Mouse (Mus musculus) liver, embryonic 15.5 days (tissue): ENCODE measurements around the gene Dus1l. TPM values are rescaled to one million over a fixed set of nuclear protein-coding genes. Genes with fewer than 3 reads are reported as not detected.
"Not testable (repeated sequence)": the region's sequence is repeated elsewhere in the genome, so short reads cannot be mapped to it uniquely, and the experiment has no call there.

Experiments used
- ATAC-seq: fragments of 200-750 bp; cut with Nextera tagmentation; 2 replicates; pipeline ENCODE4 v1.8.0; 2017; ENCODE audit warnings: moderate number of reproducible peaks, mild to moderate bottlenecking, moderate library complexity; ENCODE audit not compliant: insufficient read depth
- H3K27ac ChIP-seq: fragments of 300-500 bp; sonication (generic); replicated peaks from 2 replicates; pipeline ENCODE4 v1.5.1; 2015; ENCODE audit warnings: mild to moderate bottlenecking, inconsistent platforms
- H3K27me3 ChIP-seq: fragments of 300-500 bp; sonication (generic); 2 replicates; pipeline ENCODE4 v1.6.1; 2015; ENCODE audit warnings: mild to moderate bottlenecking, inconsistent platforms
- H3K36me3 ChIP-seq: fragments of 300-500 bp; sonication (generic); replicated peaks from 2 replicates; pipeline ENCODE4 v1.6.1; 2015; ENCODE audit warnings: moderate library complexity, mild to moderate bottlenecking, inconsistent platforms
- H3K4me1 ChIP-seq: fragments of 300-500 bp; sonication (generic); replicated peaks from 2 replicates; pipeline ENCODE4 v1.6.1; 2015; ENCODE audit warnings: inconsistent platforms
- H3K4me2 ChIP-seq: fragments of 300-500 bp; sonication (generic); 2 replicates; pipeline ENCODE4 v1.6.1; 2015; ENCODE audit warnings: moderate library complexity, mild to moderate bottlenecking, inconsistent platforms
- H3K4me3 ChIP-seq: fragments of 300-500 bp; sonication (generic); replicated peaks from 2 replicates; pipeline ENCODE4 v1.5.1; 2015; ENCODE audit warnings: mild to moderate bottlenecking, inconsistent platforms
- H3K9ac ChIP-seq: fragments of 300-500 bp; sonication (generic); 2 replicates; pipeline ENCODE4 v1.6.1; 2015; ENCODE audit warnings: moderate library complexity, mild to moderate bottlenecking, inconsistent platforms
- H3K9me3 ChIP-seq: fragments of 300-500 bp; sonication (generic); replicated peaks from 2 replicates; pipeline ENCODE4 v1.6.1; 2016; ENCODE audit warnings: inconsistent platforms
- WGBS: fragments of 180-500 bp; shearing (Covaris S2); methylation state at CpG from one replicate; pipeline ENCODE4 v1.1.7; 2015; ENCODE audit warnings: mixed read lengths; ENCODE audit not compliant: insufficient replicate concordance; 5-methylcytosine and 5-hydroxymethylcytosine counted together
- polyA plus RNA-seq: library from polyadenylated mRNA; unstranded; fragments of >200 nt; fragmentation: Nextera tagmentation; extraction: Ambion mirVana; gene quantifications from 2 replicates; pipeline ENCODE4 v1.2.1, GENCODE M21; 2015

Gene Dus1l
- polyA plus RNA-seq = 58.3 and 61.3 TPM in 2 replicates

DNA sequence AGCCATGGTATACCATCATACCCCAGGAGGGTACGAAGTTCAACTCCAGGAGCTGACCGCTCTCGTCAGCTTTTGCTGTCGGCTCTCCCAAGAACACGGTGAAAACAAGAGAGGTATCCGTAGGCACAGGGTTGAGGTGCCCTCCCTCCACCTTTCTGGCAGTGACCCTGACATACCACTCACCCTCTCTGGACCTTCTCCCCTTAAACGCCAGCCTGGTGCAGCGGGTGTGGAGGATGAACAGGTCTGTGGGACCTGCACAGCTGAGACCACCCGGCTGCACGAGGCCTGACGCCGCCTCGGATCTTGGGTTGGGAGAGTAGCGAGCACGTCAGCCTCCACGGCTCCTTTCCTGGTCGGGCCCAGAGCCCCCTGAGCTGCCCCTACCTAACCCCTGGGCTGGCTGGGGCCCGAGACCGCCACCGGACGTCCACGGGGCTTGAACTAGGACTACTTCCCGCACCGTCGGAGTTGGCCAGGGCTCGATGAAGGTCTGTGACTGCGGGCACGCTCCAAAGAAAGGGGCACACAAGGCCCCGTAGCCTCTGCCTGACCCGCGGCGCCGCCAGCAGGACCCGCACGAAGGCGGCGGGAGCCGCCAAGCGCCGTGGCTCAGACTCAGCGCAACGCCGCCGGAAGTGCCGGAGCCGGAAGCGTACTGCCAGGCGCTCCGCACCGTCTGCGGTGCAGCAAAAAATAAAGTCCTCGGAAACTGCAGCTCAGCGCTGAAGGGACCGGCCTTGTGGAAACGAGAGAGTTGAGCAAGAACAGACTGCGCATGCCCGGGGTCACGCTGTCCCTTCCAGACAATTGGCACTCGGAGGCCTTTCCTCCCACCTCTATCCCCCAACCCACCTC lies at the start of gene Dus1l:
Gene Dus1l, minus strand, starts transcription at position 648 of the 858 bp plus-strand sequence.
- Histone ChIP-seq H3K36me3 (peaks cover 38% of the 10 kb centered on the region), H3K4me2 (peak within 1 kb of the TSS; percentile 88), H3K9ac (peak within 1 kb of the TSS; percentile 91), H3K4me3 (peak within 1 kb of the TSS; percentile 83), H3K9me3 (no peaks in the 10 kb centered on the region), H3K4me1 (peaks cover 39% of the 10 kb centered on the region), H3K27me3 (no peaks in the 10 kb centered on the region), H3K27ac (peak within 1 kb of the TSS; percentile 64)
- WGBS = 1% methylated on average over 59 of the region's 59 CpGs
- peak; percentile 84 for ATAC-seq

DNA sequence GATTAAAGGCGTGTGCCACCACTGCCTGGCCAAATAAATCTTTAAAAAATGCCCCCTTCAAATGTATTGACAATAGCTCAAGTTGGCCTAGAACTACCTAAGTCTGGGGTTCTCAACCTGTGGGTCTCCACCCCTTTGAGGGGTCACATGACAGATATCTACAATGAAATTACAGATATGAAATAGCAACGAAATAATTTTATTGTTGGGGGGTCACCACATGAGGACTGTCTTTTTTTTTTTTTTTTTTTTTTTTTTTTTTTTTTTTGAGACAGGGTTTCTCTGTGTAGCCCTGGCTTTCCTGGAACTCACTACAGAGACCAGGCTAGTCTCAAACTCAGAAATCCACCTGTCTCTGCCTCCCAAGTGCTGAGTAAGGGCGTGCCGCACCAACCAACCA lies 48.1 kb upstream of the Dus1l start:
- Histone ChIP-seq H3K27ac (no peak overlapping the region), H3K9me3 (no peaks in the 10 kb centered on the region), H3K4me2 (no peak overlapping the region), H3K9ac (no peak overlapping the region), H3K36me3 (no peaks in the 10 kb centered on the region), H3K27me3 (no peaks in the 10 kb centered on the region), H3K4me1 (peaks cover 12% of the 10 kb centered on the region), H3K4me3 (no peak overlapping the region)
- 81% methylated on average over 4 of the region's 4 CpGs for WGBS
- ATAC-seq = no peak

DNA sequence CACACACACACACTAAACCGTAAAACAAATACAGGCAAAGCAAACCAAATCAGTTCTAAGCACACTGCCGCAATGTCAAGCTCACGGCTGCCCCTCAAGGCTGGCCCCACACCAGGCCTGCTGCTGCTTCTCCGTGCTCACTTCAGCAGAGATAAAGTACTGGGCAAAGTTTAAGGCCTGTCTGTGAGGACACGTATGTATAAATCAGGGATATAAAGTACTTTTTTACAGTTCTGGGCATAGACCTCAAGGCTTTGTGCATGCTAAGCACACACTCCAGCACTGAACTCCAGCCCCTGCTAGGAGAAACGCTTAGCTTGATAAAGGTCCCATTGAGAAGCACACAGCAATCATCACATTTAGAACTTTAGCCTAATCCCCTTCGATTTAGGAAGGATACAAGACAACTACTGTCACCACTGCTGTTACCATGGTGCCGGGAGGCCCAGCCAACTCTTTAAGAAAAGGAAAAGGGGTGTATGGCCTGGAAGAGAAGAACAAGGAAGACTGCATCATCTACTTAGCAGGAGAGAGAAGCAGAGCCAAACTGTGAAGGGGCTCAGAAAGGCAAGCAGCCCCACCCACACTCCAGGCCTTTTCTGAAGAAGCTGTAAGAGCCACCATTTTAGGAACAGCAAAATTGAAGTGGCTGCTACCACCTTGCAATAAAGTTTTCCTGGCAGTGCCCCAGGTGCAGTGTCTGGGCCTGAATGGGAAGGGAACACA lies 37.5 kb upstream of the Dus1l start:
- Histone ChIP-seq H3K36me3 (no peaks in the 10 kb centered on the region), H3K4me3 (no peak overlapping the region), H3K9me3 (no peaks in the 10 kb centered on the region), H3K9ac (no peak overlapping the region), H3K27ac (no peak overlapping the region; the same call in 1 of the 2 replicates), H3K4me1 (peaks cover 35% of the 10 kb centered on the region), H3K27me3 (no peaks in the 10 kb centered on the region), H3K4me2 (no peak overlapping the region)
- peak; percentile 38; the same call in 1 of the 2 replicates for ATAC-seq
- 48% methylated on average over 8 of the region's 8 CpGs for WGBS

DNA sequence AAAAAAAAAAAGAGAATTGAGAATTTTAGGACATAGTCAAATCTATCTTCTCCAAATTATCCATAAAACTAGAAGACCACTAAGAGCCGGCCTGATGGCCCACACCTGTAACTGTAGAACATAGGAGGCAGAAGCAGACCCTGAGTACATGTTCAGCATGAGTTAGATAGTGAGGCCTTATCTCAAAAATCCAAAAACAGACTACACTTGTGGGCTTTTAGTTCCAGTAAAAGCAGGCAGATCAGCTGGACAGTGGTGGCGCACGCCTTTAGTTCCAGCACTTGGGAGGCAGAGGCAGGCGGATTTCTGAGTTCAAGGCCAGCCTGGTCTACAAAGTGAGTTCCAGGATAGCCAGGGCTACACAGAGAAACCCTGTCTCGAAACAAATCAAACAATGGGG lies 36.8 kb upstream of the Dus1l start:
- H3K27ac ChIP-seq, H3K4me2 ChIP-seq, H3K36me3 ChIP-seq, H3K4me3 ChIP-seq, H3K27me3 ChIP-seq, H3K9me3 ChIP-seq, H3K9ac ChIP-seq: not testable (repeated sequence)
- WGBS = 43% methylated on average over 5 of the region's 5 CpGs
- 0 out of 2 replicates have a peak, but pooled peaks have one; percentile 22 for ATAC-seq
- peaks cover 35% of the 10 kb centered on the region for H3K4me1 ChIP-seq

DNA sequence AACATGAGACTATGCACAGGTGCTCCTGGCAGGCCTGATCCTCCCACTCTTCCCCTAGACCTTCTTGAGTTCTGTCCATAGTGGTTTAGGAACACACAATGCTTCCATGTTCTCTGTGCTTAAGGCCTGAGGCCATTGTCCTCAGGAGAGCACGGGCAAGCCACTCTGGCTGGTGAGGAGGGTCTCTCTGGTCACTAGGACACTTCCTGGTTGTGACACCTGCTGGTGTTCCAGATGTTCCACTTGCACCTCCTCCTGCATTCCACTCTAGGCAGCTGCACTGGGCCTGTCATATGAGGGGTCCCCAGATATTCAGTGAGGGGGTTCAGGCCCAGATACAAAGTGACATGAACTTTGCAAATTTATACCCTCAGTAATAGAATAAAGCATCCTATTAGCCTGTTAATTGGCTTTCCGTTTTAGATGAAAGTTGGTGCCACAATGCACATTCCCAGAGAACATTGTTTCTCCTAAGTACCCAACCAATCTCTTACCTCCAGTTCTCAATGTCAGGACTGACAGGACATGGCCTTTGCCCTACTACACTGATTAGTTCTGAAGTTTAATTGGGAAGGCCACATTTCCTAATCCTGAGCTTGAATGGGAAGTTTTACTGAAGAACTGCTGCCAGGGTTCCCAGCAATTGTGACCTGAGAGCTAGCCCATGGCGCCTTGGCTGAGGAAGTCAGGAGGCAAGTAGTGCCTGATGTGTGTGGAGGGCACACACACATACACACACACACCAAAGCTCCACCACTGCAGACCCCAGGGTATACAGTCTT lies 35.6 kb upstream of the Dus1l start:
- 70% methylated on average over 3 of the region's 3 CpGs for WGBS
- ATAC-seq = no peak
- no peak overlapping the region for H3K4me2 ChIP-seq
- peaks cover 35% of the 10 kb centered on the region for H3K4me1 ChIP-seq
- H3K4me3 ChIP-seq = no peak overlapping the region
- no peaks in the 10 kb centered on the region for H3K9me3 ChIP-seq
- H3K9ac ChIP-seq = no peak overlapping the region
- no peak overlapping the region for H3K27ac ChIP-seq
- H3K36me3 ChIP-seq = no peaks in the 10 kb centered on the region
- no peaks in the 10 kb centered on the region for H3K27me3 ChIP-seq

DNA sequence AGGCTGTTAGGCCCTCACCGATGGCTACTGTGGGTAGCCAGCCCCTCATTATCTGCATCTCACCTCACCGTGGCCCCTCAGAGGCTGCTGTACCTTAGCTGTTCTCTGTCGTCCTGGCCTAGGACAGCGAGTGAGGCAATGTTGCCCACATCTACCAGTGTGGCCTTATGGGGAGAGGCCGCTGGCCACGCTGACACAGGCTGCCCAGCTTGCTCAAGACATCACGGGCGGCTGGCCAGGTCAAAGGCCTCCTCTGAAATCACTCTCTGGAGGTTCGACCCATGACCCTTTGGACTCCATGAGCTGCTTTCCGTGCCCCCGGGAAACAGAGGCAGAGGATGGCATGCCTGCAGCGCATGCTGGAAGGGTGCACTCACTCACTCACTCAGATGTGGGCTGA lies 34.5 kb upstream of the Dus1l start:
- Histone ChIP-seq H3K4me1 (peaks cover 44% of the 10 kb centered on the region), H3K4me2 (no peak overlapping the region), H3K36me3 (no peaks in the 10 kb centered on the region), H3K27me3 (no peaks in the 10 kb centered on the region), H3K4me3 (no peak overlapping the region), H3K9ac (no peak overlapping the region), H3K9me3 (no peaks in the 10 kb centered on the region), H3K27ac (no peak overlapping the region)
- peak; percentile 4; the same call in 1 of the 2 replicates for ATAC-seq
- 74% methylated on average over 12 of the region's 12 CpGs for WGBS

DNA sequence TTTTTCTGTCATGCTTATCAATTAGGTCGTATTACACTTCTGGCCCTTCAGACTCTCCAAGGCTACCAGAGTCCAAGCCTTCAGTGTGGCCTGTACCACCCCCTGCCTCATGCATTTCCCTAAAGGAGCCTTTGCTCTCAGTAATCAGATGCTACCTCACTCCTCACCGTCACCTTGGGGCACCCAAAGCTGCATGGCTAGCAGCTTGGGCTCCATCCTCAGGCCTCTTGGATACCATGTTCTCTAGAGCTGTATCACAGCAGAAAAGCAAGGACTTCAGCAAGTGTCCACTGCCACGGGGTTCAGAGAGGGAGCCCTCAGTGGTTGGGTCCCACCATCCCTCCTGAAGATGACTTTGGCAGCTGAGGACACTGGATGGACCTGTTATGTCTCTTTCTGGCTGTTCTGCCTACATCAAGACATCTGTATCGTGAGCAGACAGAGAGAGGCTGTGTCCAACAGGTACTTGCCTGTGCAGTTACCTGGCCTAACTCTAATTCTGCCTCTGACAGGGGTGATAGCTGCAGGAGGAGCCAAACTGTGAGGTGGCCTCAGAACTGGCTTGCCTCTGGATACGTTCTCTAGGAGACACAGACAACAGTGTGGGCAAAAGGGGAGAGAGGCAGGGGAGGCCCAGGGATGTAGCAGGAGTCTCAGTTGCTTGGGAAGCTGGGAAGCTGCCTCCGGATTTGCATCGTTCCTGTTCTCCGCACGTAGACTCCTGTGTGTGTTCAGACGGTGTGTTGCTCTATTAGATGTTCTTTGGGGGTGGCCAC lies 33.7 kb upstream of the Dus1l start:
- peaks cover 51% of the 10 kb centered on the region for H3K4me1 ChIP-seq
- no peak overlapping the region for H3K9ac ChIP-seq
- no peaks in the 10 kb centered on the region for H3K27me3 ChIP-seq
- no peak overlapping the region for H3K4me3 ChIP-seq
- H3K4me2 ChIP-seq = no peak overlapping the region
- no peak for ATAC-seq
- WGBS = 78% methylated on average over 10 of the region's 10 CpGs
- H3K9me3 ChIP-seq = no peaks in the 10 kb centered on the region
- H3K36me3 ChIP-seq = no peaks in the 10 kb centered on the region
- no peak overlapping the region for H3K27ac ChIP-seq

DNA sequence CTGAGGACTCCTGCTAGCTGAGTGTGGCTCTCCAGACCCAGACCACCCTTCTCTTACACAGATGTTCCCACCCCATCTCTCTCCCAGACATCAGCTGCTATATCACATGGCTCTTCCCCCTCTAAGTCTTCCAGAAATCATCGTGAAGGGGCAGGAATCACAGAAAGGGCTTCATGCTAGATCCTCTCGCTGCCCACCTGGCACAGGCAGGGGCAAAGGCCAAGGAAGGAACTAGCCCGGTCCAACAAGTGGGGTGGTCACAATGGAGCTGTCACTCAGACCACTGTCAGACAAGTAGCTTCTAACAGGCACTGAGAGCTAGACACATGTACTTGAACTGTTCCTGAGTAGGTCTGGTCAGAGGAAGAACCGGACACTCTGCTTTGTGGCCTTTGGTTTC lies 32.2 kb upstream of the Dus1l start:
- Histone ChIP-seq H3K4me1 (peaks cover 55% of the 10 kb centered on the region), H3K36me3 (no peaks in the 10 kb centered on the region), H3K27ac (no peak overlapping the region), H3K27me3 (no peaks in the 10 kb centered on the region), H3K9me3 (no peaks in the 10 kb centered on the region), H3K4me2 (no peak overlapping the region), H3K9ac (no peak overlapping the region), H3K4me3 (no peak overlapping the region)
- ATAC-seq = no peak
- WGBS = 62% methylated on average over 4 of the region's 4 CpGs

DNA sequence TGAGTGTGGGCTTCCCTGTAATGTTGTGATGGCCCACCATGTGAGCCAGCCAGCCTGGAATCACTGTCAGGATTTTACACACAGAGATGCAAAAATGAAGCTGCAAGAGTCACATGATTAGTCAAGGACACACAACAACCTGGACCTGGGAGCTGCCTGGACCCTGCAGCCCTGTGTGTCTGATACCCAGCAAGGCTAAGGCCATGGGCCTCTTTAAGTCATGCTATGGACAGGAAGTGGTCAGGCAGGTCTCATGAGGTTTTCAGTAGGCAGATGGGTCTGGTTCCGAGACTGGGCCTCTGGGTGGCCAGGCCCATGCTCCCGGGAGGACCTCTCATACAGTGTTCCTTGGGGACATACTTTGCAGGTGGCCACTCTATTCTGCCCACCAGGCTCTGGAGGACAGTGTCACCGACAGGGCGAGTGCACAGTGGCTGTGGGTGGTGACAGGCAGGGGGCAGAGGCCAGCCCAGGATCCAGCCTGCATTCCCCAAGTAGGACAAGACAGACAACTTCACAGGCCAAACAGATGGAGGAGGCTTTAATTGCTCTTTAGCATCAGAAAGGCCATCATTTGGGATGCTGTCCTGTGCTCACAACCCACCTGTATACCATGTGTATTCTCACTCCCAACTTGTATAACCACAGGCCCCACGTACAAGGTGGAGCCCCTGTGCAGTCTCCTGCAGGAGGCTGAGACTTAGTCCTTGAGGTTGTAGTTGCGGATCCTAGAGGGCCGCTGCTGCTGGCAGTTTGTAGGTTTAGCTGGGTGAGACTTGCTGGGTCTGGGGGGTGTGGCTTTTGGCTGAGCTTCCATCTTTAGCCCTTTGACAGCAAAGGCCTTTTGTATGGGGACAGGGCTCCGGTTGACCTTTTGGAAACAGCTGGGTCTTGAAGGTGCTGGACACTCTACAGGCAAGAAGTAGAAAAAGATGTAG lies 30.1 kb upstream of the Dus1l start:
- peaks cover 60% of the 10 kb centered on the region for H3K4me1 ChIP-seq
- H3K4me3 ChIP-seq = no peak overlapping the region
- peaks cover 10% of the 10 kb centered on the region for H3K36me3 ChIP-seq
- H3K9me3 ChIP-seq = no peaks in the 10 kb centered on the region
- ATAC-seq = no peak
- WGBS = 74% methylated on average over 8 of the region's 8 CpGs
- H3K9ac ChIP-seq = no peak overlapping the region
- no peak overlapping the region for H3K4me2 ChIP-seq
- H3K27ac ChIP-seq = no peak overlapping the region
- no peaks in the 10 kb centered on the region for H3K27me3 ChIP-seq
